Mouse (Mus musculus) kidney, postnatal 36 days (tissue): ENCODE results near the gene Lce1h.

Source experiments
- DNase-seq, 2 experiments: peaks; one replicate each; pipeline ENCODE4 v3.0.0; 2021 to 2022; ENCODE audit warnings: mixed read lengths in 2 of 2

Gene Lce1h

GRCm38 (mm10) chr3:92764965-92765364, at the start of gene Lce1h:
Lce1h (minus strand) TSS chr3:92765065.
- DNase-seq = no peak

GRCm38 (mm10) chr3:92807791-92808190, 42.9 kb upstream of the Lce1h start, which contains the start of gene Lce1k:
Lce1k (minus strand) TSS chr3:92807891.
- DNase-seq = no peak

DNA sequence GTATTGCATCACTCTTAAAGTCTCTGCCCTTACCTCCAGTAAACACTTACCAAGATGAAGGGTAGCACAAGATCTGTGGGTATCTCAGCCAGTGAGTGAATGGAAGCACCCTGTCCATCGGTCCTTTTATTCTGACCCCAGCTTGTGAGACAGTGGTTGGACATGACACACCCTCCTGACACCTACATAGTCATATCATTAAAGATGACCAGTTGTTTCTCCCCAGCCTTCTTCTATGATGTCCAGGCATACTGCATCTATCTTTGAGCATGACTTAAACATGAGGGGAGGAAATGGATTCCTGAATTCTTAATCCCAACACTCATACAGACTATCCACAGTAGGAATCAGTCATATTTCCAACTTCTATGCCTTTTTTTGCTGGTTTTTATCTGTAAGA, 25.5 kb upstream of the Lce1h start, which contains the start of gene Lce1j:
Gene Lce1j, minus strand, starts transcription at position 101 of the 400 bp plus-strand sequence.
- DNase-seq = no peak

GRCm38 (mm10) chr3:92778799-92779198, 13.9 kb upstream of the Lce1h start, which contains the start of gene Lce1i:
Lce1i (minus strand) TSS chr3:92778899.
- DNase-seq = no peak

GRCm38 (mm10) chr3:92771573-92771972, 6.7 kb upstream of the Lce1h start:
- peak in 1 of 2 experiments; percentile 2 for DNase-seq

GRCm38 (mm10) chr3:92753197-92753596, 11.7 kb downstream of the Lce1h start:
- DNase-seq = peak in 1 of 2 experiments; percentile 2

DNA sequence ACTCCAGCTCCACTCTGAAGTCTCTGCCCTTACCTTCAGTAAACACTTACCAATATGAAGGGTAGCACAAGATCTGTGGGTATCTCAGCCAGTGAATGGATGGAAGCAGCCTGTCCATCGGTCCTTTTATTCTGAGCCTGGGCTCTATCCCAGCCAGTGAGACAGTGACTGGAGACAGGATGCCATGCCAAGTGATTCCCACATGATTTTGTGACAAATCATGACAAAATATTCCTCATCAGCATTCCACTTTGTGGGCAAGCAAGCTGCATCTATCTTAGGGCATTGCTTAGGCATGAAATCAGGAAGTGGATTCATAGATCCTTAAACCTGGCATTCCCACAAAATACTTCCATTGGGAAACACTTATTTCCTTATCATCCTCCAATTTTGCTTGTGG, 12.6 kb downstream of the Lce1h start, which contains the start of gene Lce1g:
Gene Lce1g, minus strand, starts transcription at position 101 of the 400 bp plus-strand sequence.
- DNase-seq = no peak

DNA sequence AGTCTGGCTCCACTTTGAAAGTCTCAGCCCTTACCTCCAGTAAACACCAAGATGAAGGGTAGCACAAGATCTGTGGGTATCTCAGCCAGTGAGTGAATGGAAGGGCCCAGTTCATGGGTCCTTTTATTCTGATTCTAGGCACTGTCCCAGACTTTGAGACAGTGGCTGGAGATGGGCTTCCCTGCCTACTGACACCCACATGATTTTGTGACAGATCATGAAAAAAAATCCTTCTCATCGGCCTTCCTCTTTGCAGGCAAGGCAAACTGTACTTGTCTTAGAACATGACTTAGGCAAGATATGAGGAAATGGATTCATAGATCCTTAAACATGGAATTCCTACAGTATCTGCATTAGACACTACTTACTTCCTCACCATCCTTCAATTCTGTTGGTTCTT, 25.9 kb downstream of the Lce1h start, which contains the start of gene Gm38119:
Gene Gm38119, minus strand, starts transcription at position 101 of the 400 bp plus-strand sequence.
- no peak for DNase-seq

- DNase-seq = no peak
Observed at GRCm38 (mm10) chr3:92722631-92723030, 42.2 kb downstream of the Lce1h start.

- no peak for DNase-seq
Observed at GRCm38 (mm10) chr3:92720250-92720649, 44.6 kb downstream of the Lce1h start, which contains the start of gene Lce1f. Lce1f (minus strand) TSS chr3:92720350.

DNA sequence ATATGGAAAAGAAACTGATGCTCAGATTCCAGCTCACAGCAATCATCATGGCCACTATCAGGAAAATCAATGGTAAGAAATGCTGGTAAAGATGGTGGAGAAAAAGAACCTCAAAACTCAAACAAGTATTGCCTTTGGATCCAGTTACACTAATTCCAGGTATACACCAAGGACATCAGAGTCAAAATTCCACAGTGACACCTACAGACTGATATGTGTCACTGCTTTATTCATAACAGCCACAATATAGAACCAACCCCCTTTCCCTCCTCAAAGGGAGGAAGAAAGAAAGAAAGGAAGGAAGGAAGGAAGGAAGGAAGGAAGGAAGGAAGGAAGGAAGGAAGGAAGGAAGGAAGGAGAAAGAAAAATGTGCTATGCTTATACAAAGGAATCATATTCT, 49.7 kb downstream of the Lce1h start:
- DNase-seq = no peak
